Mouse (Mus musculus) forebrain, embryonic 10.5 days (tissue): Measurements from ENCODE around the gene Gm10309. TPM values are rescaled to one million over a fixed set of nuclear protein-coding genes. Genes with fewer than 3 reads are reported as not detected.

Source experiments
- DNase-seq: peaks from one replicate; pipeline ENCODE4 v3.0.0-alpha.2; 2017; ENCODE audit warnings: low spot score; ENCODE audit errors: extremely low spot score
- H3K27ac ChIP-seq: fragments of 300-500 bp; sonication (generic); 2 replicates; pipeline ENCODE4 v1.5.1; 2016; ENCODE audit warnings: mild to moderate bottlenecking
- H3K27me3 ChIP-seq: fragments of 300-500 bp; sonication (generic); 2 replicates; pipeline ENCODE4 v1.6.1; 2016; ENCODE audit warnings: mild to moderate bottlenecking; ENCODE audit not compliant: poor library complexity, severe bottlenecking
- H3K36me3 ChIP-seq: fragments of 300-500 bp; sonication (generic); replicated peaks from 2 replicates; pipeline ENCODE4 v1.6.1; 2016; ENCODE audit warnings: mild to moderate bottlenecking, moderate library complexity
- H3K4me1 ChIP-seq: fragments of 300-500 bp; sonication (generic); 2 replicates; pipeline ENCODE4 v1.6.1; 2016
- H3K4me3 ChIP-seq: fragments of 300-500 bp; sonication (generic); 2 replicates; pipeline ENCODE4 v1.5.1; 2016; ENCODE audit warnings: mild to moderate bottlenecking, moderate library complexity
- H3K9me3 ChIP-seq: fragments of 300-500 bp; sonication (generic); 2 replicates; pipeline ENCODE4 v1.6.1; 2016; ENCODE audit warnings: mild to moderate bottlenecking, moderate library complexity
- WGBS: fragments of 180-500 bp; shearing (Covaris S2); methylation state at CpG from one replicate; pipeline ENCODE4 v1.1.7; 2016; 5-methylcytosine and 5-hydroxymethylcytosine counted together
- polyA plus RNA-seq: library from polyadenylated mRNA; unstranded; fragments of >200 nt; fragmentation: Nextera tagmentation; extraction: Ambion mirVana; gene quantifications from 2 replicates; pipeline ENCODE4 v1.2.1, GENCODE M21; 2016

Gm10309 gene
- polyA plus RNA-seq, 1 experiment from 2014 or later, result 0.16 TPM

DNA sequence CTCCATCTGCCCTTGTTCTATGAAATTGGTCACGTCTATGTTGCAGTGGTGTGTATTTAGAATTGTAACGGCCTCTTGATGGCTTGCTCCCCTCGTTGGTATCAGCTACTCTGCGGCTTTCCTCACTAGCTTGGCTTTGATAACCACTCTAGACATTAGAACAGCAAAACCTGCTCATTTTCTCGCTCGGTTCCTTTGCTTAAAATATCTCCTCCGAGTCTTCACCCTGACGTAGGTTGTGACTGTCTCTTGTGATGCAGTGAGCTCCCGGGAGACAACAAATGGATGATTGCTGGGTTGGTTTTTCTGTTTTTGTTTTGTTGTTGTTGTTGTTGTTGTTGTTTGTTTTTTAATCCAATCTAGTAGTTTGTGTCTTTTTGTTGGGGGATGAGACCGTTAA is 24.0 kb upstream of the Gm10309 start:
- no peaks in the 10 kb centered on the region for H3K36me3 ChIP-seq
- no peaks in the 10 kb centered on the region for H3K9me3 ChIP-seq
- H3K27me3 ChIP-seq, result no peaks in the 10 kb centered on the region
- no peak overlapping the region for H3K27ac ChIP-seq
- no peak overlapping the region for H3K4me3 ChIP-seq
- no peak for DNase-seq
- H3K4me1 ChIP-seq, result peaks cover 16% of the 10 kb centered on the region
- WGBS, result 86% methylated on average over 10 of the region's 10 CpGs

- H3K9me3 ChIP-seq, result no peaks in the 10 kb centered on the region
- H3K27ac ChIP-seq, result no peak overlapping the region
- WGBS, result 93% methylated on average over 5 of the region's 5 CpGs
- H3K27me3 ChIP-seq, result no peaks in the 10 kb centered on the region
- no peaks in the 10 kb centered on the region for H3K36me3 ChIP-seq
- no peak for DNase-seq
- H3K4me1 ChIP-seq, result peaks cover 6% of the 10 kb centered on the region
- no peak overlapping the region for H3K4me3 ChIP-seq
Measured at GRCm38 (mm10) chr17:86527298-86527697, 22.3 kb upstream of the Gm10309 start.

- 88% methylated on average over 7 of the region's 7 CpGs for WGBS
- H3K36me3 ChIP-seq, result no peaks in the 10 kb centered on the region
- H3K4me1 ChIP-seq, result peaks cover 5% of the 10 kb centered on the region; the same call in 1 of the 2 replicates
- H3K9me3 ChIP-seq, result no peaks in the 10 kb centered on the region
- no peaks in the 10 kb centered on the region for H3K27me3 ChIP-seq
- no peak for DNase-seq
- no peak overlapping the region for H3K27ac ChIP-seq
- no peak overlapping the region for H3K4me3 ChIP-seq
Measured at GRCm38 (mm10) chr17:86526016-86526415, 21.0 kb upstream of the Gm10309 start.

DNA sequence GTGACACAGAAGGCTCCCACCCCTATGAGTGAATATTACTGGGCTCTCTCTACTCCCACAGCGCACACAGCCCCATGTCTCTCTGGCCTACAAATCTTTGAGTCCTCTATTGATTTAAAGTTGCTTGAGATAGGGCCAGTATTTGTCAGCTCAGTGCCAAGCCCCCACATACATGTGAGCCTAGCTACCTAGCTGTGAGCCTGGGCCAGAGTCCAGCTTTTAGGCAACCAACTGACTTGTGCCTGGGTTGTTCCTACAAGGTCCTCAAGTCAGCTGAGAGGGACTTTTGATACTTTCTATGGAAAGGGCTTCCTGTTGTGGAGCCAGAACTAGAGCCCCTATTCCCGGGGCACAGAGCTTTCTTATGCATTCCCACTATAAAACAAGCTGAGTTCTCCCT is 20.0 kb upstream of the Gm10309 start:
- WGBS, result 97% methylated on average over 2 of the region's 2 CpGs
- Histone ChIP-seq H3K27me3 (no peaks in the 10 kb centered on the region), H3K9me3 (no peaks in the 10 kb centered on the region), H3K36me3 (no peaks in the 10 kb centered on the region), H3K4me3 (no peak overlapping the region), H3K4me1 (peaks cover 2% of the 10 kb centered on the region; the same call in 1 of the 2 replicates), H3K27ac (no peak overlapping the region)
- DNase-seq, result no peak

DNA sequence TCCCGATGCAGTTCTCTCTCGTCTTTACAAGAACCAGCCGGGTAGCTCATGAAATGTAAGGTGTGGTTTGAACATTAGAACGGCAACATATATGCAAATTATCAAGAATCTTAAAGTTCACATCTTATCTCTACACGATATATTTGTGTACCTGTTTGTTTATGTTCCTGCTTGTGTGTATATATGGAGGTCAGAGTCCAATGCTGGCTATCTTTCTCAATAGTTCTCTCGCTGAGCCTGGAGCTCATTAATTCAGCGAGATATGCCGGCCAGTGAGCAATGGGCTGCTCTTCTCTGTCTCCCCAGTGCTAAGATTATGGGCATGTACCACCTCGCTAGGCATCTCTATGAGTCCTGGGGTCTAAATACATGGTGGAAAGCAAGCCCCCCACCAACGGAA is 18.8 kb upstream of the Gm10309 start:
- no peak overlapping the region for H3K4me3 ChIP-seq
- no peak overlapping the region for H3K27ac ChIP-seq
- H3K36me3 ChIP-seq, result no peaks in the 10 kb centered on the region
- WGBS, result 93% methylated on average over 10 of the region's 10 CpGs
- no peaks in the 10 kb centered on the region for H3K9me3 ChIP-seq
- DNase-seq, result no peak
- H3K4me1 ChIP-seq, result no peaks in the 10 kb centered on the region
- H3K27me3 ChIP-seq, result no peaks in the 10 kb centered on the region

GRCm38 (mm10) chr17:86523374-86523773 is 18.3 kb upstream of the Gm10309 start:
- Histone ChIP-seq H3K27ac (no peak overlapping the region), H3K4me3 (no peak overlapping the region), H3K4me1 (no peaks in the 10 kb centered on the region), H3K27me3 (no peaks in the 10 kb centered on the region), H3K36me3 (no peaks in the 10 kb centered on the region), H3K9me3 (no peaks in the 10 kb centered on the region)
- DNase-seq, result no peak
- 79% methylated on average over 3 of the region's 3 CpGs for WGBS

DNA sequence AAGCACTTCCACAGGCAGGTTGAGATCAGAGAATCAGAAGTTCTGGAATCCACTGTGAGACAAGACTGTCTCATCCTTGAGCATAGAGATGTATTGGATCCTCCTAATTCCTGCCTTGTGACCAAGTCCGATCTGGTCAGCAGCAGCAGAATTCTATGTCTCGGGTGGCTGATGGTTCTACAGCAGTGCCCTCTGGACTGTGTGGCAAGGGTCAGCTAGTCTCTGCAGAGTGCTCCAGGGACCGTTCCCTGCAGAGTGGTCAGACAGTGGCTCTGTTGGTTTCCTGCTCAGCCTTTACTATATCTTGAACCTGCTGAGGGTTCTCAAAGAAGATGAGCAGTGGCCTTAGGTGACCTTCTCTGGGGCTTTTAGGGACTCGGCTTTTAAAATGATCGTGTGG is 17.6 kb upstream of the Gm10309 start:
- no peak for DNase-seq
- WGBS, result 97% methylated on average over 5 of the region's 5 CpGs
- Histone ChIP-seq H3K4me1 (no peaks in the 10 kb centered on the region), H3K27me3 (no peaks in the 10 kb centered on the region), H3K4me3 (no peak overlapping the region), H3K9me3 (no peaks in the 10 kb centered on the region), H3K27ac (no peak overlapping the region), H3K36me3 (no peaks in the 10 kb centered on the region)

- H3K9me3 ChIP-seq, result no peaks in the 10 kb centered on the region
- no peak for DNase-seq
- H3K27ac ChIP-seq, result no peak overlapping the region
- WGBS, result 91% methylated on average over 11 of the region's 11 CpGs
- no peaks in the 10 kb centered on the region for H3K36me3 ChIP-seq
- no peaks in the 10 kb centered on the region for H3K27me3 ChIP-seq
- H3K4me1 ChIP-seq, result no peaks in the 10 kb centered on the region
- no peak overlapping the region for H3K4me3 ChIP-seq
Measured at GRCm38 (mm10) chr17:86521252-86521651, 16.2 kb upstream of the Gm10309 start.

- DNase-seq, result no peak
- Histone ChIP-seq H3K4me3 (no peak overlapping the region), H3K27ac (no peak overlapping the region), H3K4me1 (peaks cover 1% of the 10 kb centered on the region; the same call in 1 of the 2 replicates), H3K9me3 (no peaks in the 10 kb centered on the region), H3K36me3 (no peaks in the 10 kb centered on the region), H3K27me3 (no peaks in the 10 kb centered on the region)
- WGBS, result 92% methylated on average over 7 of the region's 7 CpGs
Measured at GRCm38 (mm10) chr17:86518604-86519003, 13.6 kb upstream of the Gm10309 start.

GRCm38 (mm10) chr17:86516630-86517029 is 11.6 kb upstream of the Gm10309 start:
- Histone ChIP-seq H3K9me3 (no peaks in the 10 kb centered on the region), H3K36me3 (no peaks in the 10 kb centered on the region), H3K4me3 (no peak overlapping the region), H3K27ac (no peak overlapping the region), H3K27me3 (no peaks in the 10 kb centered on the region), H3K4me1 (peaks cover 5% of the 10 kb centered on the region; the same call in 1 of the 2 replicates)
- WGBS, result 87% methylated on average over 5 of the region's 5 CpGs
- no peak for DNase-seq

- H3K36me3 ChIP-seq, result no peaks in the 10 kb centered on the region
- peaks cover 5% of the 10 kb centered on the region; the same call in 1 of the 2 replicates for H3K4me1 ChIP-seq
- DNase-seq, result no peak
- H3K27ac ChIP-seq, result no peak overlapping the region
- WGBS, result 91% methylated on average over 13 of the region's 13 CpGs
- no peaks in the 10 kb centered on the region for H3K27me3 ChIP-seq
- no peaks in the 10 kb centered on the region for H3K9me3 ChIP-seq
- H3K4me3 ChIP-seq, result no peak overlapping the region
Measured at GRCm38 (mm10) chr17:86514974-86515620, 10.1 kb upstream of the Gm10309 start.

DNA sequence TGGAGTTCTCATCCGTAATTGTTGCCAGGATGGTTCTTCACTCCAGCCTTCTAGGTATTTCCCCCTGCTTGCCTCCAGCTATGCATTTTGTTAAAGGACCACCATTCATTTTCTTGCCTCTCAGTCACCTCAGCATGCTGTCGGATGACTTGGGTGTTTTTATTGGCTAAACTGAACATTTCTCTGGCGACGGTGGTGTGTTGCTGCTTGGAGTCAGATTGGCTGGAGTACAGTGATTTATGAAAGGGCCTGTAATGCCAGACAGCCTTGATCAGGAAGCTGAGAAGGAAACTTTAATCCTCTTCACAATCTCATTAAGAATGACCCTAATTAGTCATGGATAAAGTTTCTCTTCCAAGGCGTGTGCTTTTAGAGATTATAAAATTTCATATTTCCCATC is 4.8 kb upstream of the Gm10309 start:
- Histone ChIP-seq H3K9me3 (no peaks in the 10 kb centered on the region), H3K27me3 (no peaks in the 10 kb centered on the region), H3K4me3 (no peak overlapping the region), H3K36me3 (no peaks in the 10 kb centered on the region), H3K4me1 (peaks cover 15% of the 10 kb centered on the region; the same call in 1 of the 2 replicates), H3K27ac (no peak overlapping the region)
- WGBS, result 91% methylated on average over 5 of the region's 5 CpGs
- no peak for DNase-seq

- Histone ChIP-seq H3K27ac (no peak overlapping the region), H3K4me3 (no peak overlapping the region), H3K36me3 (no peaks in the 10 kb centered on the region), H3K4me1 (peaks cover 10% of the 10 kb centered on the region; the same call in 1 of the 2 replicates), H3K9me3 (no peaks in the 10 kb centered on the region), H3K27me3 (no peaks in the 10 kb centered on the region)
- no peak for DNase-seq
- WGBS, result 92% methylated on average over 3 of the region's 3 CpGs
Measured at GRCm38 (mm10) chr17:86508212-86508490, 3.1 kb upstream of the Gm10309 start.
